Mouse (Mus musculus) hindbrain, embryonic 12.5 days (tissue): ENCODE results near the gene Tnfaip6. TPM values are rescaled to one million over a fixed set of nuclear protein-coding genes. Genes with fewer than 3 reads are reported as not detected.

Source experiments
- ATAC-seq: fragments of 200-750 bp; cut with Nextera tagmentation; 2 replicates; pipeline ENCODE4 v1.8.0; 2017; ENCODE audit warnings: moderate TSS enrichment; ENCODE audit not compliant: low FRiP score
- H3K27ac ChIP-seq: fragments of 300-500 bp; sonication (generic); 2 replicates; pipeline ENCODE4 v1.5.1; 2016; ENCODE audit warnings: mild to moderate bottlenecking
- H3K27me3 ChIP-seq: fragments of 300-500 bp; sonication (generic); 2 replicates; pipeline ENCODE4 v1.6.1; 2016; ENCODE audit warnings: mild to moderate bottlenecking
- H3K36me3 ChIP-seq: fragments of 300-500 bp; sonication (generic); 2 replicates; pipeline ENCODE4 v1.6.1; 2016; ENCODE audit warnings: mild to moderate bottlenecking
- H3K4me1 ChIP-seq: fragments of 300-500 bp; sonication (generic); 2 replicates; pipeline ENCODE4 v1.6.1; 2016
- H3K4me2 ChIP-seq: fragments of 300-500 bp; sonication (generic); replicated peaks from 2 replicates; pipeline ENCODE4 v1.6.1; 2016; ENCODE audit warnings: mild to moderate bottlenecking
- H3K4me3 ChIP-seq: fragments of 300-500 bp; sonication (generic); 2 replicates; pipeline ENCODE4 v1.5.1; 2016; ENCODE audit warnings: mild to moderate bottlenecking
- H3K9ac ChIP-seq: fragments of 300-500 bp; sonication (generic); 2 replicates; pipeline ENCODE4 v1.6.1; 2016; ENCODE audit warnings: mild to moderate bottlenecking, moderate library complexity
- H3K9me3 ChIP-seq: fragments of 300-500 bp; sonication (generic); replicated peaks from 2 replicates; pipeline ENCODE4 v1.6.1; 2016; ENCODE audit warnings: mild to moderate bottlenecking
- WGBS: fragments of 180-500 bp; shearing (Covaris S2); methylation state at CpG from one replicate; pipeline ENCODE4 v1.1.7; 2016; 5-methylcytosine and 5-hydroxymethylcytosine counted together
- polyA plus RNA-seq: library from polyadenylated mRNA; unstranded; fragments of >200 nt; fragmentation: Nextera tagmentation; extraction: Ambion mirVana; gene quantifications from 2 replicates; pipeline ENCODE4 v1.2.1, GENCODE M21; 2016

Gene Tnfaip6
- polyA plus RNA-seq, 1 experiment from 2014 or later: 26.0 TPM

DNA sequence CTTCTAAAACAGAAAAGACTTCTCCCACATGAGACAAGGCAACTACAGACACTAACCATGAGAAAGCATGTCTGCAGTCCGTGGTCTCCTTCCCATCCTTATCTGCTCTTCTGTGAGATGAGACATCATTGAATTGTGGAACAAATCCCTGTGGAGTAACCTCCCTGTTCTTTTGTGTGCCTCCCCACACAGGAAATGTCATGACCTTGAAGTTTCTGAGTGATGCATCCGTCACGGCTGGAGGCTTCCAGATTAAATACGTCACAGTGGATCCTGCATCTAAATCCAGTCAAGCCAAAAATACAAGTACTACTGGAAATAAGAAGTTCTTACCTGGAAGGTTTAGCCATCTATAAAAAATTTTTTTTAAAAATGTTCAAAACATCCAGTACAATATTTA, 17.8 kb downstream of the Tnfaip6 start:
- 31% methylated on average over 4 of the region's 4 CpGs for WGBS
- H3K27me3 ChIP-seq: no peaks in the 10 kb centered on the region
- H3K27ac ChIP-seq: no peak overlapping the region
- H3K9me3 ChIP-seq: no peaks in the 10 kb centered on the region
- peaks cover 3% of the 10 kb centered on the region; the same call in 1 of the 2 replicates for H3K4me1 ChIP-seq
- no peak overlapping the region for H3K4me2 ChIP-seq
- H3K4me3 ChIP-seq: no peak overlapping the region
- H3K9ac ChIP-seq: no peak overlapping the region
- 0 out of 2 replicates have a peak, but pooled peaks cover 4% of the 10 kb centered on the region for H3K36me3 ChIP-seq
- no peak for ATAC-seq

DNA sequence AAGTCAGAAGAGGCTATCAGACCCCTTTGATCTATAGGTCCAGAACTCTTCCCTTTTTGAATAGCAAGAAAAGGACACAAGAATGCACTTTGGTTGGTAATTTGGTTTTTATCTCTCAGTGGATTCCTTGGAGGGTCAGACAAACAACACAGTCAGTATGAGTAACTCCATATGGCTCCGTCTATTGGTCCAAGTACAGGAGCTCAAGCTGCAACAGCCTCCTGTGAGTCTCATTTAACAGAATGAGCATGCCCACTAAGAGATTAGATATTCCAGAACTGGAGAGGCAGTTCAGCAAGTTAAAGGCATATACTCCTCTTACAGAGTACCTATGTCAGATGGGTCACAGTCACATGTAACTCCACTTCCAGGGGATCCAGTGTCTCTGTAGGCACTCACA, 19.3 kb downstream of the Tnfaip6 start:
- 77% methylated on average over 1 of the region's 1 CpGs for WGBS
- Histone ChIP-seq H3K36me3 (no peaks in the 10 kb centered on the region), H3K9ac (no peak overlapping the region), H3K4me1 (peaks cover 3% of the 10 kb centered on the region; the same call in 1 of the 2 replicates), H3K9me3 (no peaks in the 10 kb centered on the region), H3K4me3 (no peak overlapping the region), H3K27ac (no peak overlapping the region), H3K4me2 (no peak overlapping the region), H3K27me3 (no peaks in the 10 kb centered on the region)
- no peak for ATAC-seq

DNA sequence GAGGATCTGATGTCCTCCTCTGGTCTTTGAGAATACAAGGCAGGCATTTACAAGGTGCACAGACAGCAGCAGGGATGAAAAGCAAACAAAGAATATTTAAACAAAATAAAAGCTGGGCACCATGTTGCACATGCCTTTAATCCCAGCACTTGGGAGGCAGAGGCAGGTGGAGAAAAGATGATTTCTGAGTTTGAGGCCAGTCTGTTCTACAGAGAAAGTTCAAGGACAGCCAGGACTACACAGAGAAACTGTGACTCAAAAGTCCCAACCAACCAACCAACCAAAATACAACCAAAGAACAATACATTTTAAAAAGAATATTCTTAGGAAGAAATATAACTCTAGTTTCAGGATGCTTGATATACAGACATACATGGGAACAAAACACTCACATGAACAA, 19.9 kb downstream of the Tnfaip6 start:
- no peak for ATAC-seq
- Histone ChIP-seq H3K9me3 (no peaks in the 10 kb centered on the region), H3K36me3 (no peaks in the 10 kb centered on the region), H3K4me1 (peaks cover 3% of the 10 kb centered on the region; the same call in 1 of the 2 replicates), H3K27ac (no peak overlapping the region), H3K4me3 (no peak overlapping the region), H3K9ac (no peak overlapping the region), H3K4me2 (no peak overlapping the region), H3K27me3 (no peaks in the 10 kb centered on the region)

DNA sequence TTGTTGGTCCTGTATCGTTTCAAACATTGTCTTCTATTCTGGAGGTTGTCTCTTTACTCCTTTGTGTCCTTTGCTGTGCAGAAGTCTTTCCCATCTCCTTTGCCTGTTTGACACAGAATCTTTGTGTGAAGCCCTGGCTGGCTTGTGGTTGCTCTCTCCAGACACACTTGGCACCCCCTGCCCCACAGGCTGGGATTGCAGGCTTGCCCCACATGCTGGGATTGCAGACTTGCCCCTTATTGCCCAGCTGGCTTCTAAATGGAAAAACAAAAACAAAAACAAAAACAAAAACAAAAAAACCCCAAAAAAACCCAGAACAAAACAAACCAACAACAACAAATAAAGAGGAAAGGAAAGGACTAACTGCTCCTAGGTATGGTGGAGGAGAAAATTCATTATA, 30.8 kb downstream of the Tnfaip6 start:
- Histone ChIP-seq H3K27me3 (no peaks in the 10 kb centered on the region), H3K4me2 (no peak overlapping the region), H3K4me3 (no peak overlapping the region), H3K27ac (no peak overlapping the region), H3K9me3 (no peaks in the 10 kb centered on the region), H3K9ac (no peak overlapping the region), H3K36me3 (no peaks in the 10 kb centered on the region), H3K4me1 (peaks cover 5% of the 10 kb centered on the region; the same call in 1 of the 2 replicates)
- ATAC-seq: no peak
- 76% methylated on average over 1 of the region's 1 CpGs for WGBS

DNA sequence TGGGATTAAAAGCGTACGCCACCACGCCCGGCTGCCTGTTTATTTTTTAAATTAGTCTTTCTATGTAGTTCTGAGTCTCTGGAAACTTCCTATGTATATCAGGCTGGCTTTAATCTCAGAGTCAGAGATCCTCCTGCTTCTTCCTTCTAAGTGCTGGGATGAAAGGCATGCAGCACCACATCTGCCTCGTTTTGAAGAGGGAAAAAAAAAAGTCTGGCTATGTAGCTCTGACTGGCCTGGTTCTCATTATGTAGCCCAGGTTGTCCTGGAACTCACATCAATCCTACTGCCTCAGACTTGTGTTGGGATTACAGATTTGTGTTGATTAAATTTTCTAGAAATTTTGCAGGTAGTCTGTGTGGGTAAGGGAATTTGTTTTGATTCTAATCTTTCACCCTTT, 33.0 kb downstream of the Tnfaip6 start:
- peaks cover 10% of the 10 kb centered on the region for H3K4me1 ChIP-seq
- no peaks in the 10 kb centered on the region for H3K27me3 ChIP-seq
- H3K4me2 ChIP-seq: no peak overlapping the region
- H3K9ac ChIP-seq: no peak overlapping the region
- WGBS: 83% methylated on average over 5 of the region's 5 CpGs
- ATAC-seq: no peak
- no peak overlapping the region for H3K27ac ChIP-seq
- no peaks in the 10 kb centered on the region for H3K9me3 ChIP-seq
- H3K36me3 ChIP-seq: peaks cover 6% of the 10 kb centered on the region; the same call in 1 of the 2 replicates
- H3K4me3 ChIP-seq: no peak overlapping the region

DNA sequence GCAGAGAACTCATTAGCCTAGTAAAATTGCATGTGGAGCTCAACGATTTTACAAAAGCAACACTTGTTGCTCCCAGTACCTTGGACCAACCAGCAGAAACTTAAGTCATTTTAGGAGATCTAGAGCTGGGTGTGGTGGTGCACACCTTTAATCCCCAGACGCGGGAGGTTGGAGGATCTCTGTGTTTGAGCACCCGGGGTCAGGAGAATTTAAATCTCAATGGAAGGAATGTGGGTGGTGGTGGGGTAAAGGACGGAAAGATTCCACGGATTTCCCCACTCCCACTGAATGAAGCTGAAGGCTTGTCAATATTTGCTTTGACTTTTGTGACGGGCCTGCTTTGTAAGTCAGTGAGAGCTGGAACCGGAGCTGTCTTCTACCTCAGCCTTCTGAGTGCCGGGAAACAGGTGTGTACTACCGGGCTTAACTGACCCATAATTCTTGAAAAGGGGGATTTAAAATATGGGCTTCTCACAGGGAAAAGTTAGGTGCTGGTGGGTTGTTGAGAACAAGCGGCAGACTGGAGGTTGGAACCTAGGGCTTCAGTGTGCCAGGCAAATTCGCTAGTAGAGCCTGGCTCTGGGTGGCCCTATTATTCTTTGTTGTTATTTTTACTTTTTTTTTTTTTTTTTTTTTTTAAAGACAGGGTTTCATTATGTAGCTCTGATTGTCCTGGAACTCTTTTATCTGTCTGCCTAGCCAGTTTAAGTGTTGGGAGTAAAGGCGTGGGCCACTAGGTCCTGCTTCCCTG, 33.6 kb downstream of the Tnfaip6 start:
- no peak for ATAC-seq
- H3K4me3 ChIP-seq: no peak overlapping the region
- H3K27ac ChIP-seq: no peak overlapping the region
- 23% methylated on average over 13 of the region's 13 CpGs for WGBS
- H3K27me3 ChIP-seq: no peaks in the 10 kb centered on the region
- H3K4me2 ChIP-seq: peak overlapping the region; percentile 69
- no peaks in the 10 kb centered on the region for H3K9me3 ChIP-seq
- H3K9ac ChIP-seq: no peak overlapping the region
- H3K4me1 ChIP-seq: peaks cover 10% of the 10 kb centered on the region
- H3K36me3 ChIP-seq: peaks cover 9% of the 10 kb centered on the region; the same call in 1 of the 2 replicates

DNA sequence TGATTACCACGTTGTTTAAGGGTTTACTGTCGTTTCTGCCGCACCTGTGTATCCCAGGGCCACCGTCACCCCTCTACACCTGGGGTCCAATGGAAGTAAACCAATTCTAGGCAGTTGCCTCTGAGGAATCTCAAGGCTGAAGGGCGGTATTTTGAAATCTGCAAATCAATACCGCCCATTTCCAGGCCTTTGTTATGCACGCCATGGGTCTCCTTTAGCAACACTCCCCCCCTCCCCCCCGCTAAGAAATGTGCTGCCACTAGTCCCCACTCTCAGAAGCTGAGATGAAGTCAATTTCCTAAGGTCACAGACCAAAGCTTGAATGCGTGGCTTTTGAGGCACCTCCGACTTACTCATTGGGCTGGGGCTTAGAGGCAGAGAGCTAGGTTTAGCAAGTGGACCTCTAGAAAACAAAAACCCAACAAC, 34.3 kb downstream of the Tnfaip6 start:
- peak overlapping the region; percentile 83; the same call in 1 of the 2 replicates for H3K9ac ChIP-seq
- H3K27ac ChIP-seq: peak overlapping the region; percentile 87
- peak overlapping the region; percentile 69 for H3K4me2 ChIP-seq
- H3K4me3 ChIP-seq: peak overlapping the region; percentile 74
- peak; percentile 58 for ATAC-seq
- H3K4me1 ChIP-seq: peaks cover 10% of the 10 kb centered on the region
- H3K9me3 ChIP-seq: no peaks in the 10 kb centered on the region
- WGBS: 4% methylated on average over 10 of the region's 10 CpGs
- H3K27me3 ChIP-seq: no peaks in the 10 kb centered on the region
- H3K36me3 ChIP-seq: peaks cover 11% of the 10 kb centered on the region

DNA sequence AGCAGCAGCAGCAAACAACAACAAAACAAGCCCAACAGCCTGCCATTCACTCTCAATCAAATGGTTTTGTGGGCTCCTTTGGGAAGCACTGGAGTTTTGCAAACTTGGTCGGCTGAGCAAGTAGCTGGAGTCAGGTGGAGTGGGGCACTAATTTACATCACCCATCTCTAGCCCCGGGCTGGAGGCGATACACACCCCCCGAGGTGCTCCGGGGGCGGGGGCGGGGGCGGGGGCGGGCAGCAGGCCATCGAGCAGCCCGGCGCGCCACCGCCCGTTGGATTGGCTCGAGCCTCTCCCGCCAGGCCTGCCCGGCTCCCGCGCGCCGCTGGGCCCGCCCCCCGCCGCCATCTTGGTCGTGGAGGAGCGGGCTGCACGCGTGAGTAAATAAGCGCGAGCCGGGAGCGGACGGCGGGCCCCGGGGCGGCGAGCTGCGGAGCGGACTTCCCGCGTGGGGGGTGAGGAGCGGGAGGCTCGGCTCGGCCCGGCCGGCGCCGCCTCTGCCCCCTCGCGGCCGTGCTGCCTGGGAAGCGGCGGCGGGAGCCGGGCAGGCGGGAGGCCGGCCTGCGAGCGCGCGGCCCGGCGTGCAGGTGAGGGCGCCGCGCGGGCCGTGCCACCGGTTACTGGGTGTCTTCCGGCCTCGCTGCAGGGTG, 34.8 kb downstream of the Tnfaip6 start, which contains the start of gene Rif1:
Rif1 (plus strand) TSS at position 342 of the 650 bp plus-strand sequence.
- under 1% methylated on average over 50 of the region's 72 CpGs for WGBS

DNA sequence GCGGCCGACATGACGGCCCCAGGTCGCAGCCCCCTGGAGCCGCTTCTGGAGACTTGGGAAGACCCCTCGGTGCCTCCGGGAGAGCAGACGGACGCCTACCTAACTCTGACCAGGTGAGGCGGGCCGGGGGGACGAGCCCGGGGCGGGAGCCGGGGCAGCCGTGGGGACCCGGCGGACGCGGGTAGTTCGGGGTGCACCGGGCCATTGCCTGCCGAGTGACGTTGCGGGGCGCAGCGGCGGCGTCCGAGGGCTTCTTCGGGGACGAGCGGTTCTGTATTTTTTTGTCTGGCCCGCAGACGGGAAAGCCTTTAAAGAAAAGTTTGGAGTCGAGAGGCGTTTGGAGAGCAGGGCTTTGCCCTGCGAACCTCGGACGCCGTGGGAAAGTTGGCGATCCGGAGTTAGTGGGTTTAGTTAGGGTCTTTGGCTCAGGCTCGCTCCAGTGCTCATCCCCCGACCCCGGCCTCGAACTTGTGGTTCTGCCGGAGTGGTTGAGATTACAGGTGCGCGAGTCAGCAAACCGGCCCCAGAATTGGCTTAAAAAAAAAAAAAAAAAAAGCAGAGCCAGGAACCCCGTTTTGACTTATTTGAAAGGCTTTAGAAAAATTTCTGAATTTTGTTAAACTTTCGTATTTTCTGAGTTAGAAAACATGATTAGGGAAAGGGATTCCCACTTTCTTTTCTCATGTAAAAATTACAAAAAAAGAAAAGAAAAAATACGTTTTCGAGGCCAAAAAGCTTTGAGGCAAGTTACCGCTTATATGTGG, 35.5 kb downstream of the Tnfaip6 start:
- no peak; the same call in 1 of the 2 replicates for ATAC-seq
- WGBS: 1% methylated on average over 56 of the region's 56 CpGs

More for the DNA sequence above, 34.8 kb downstream of the Tnfaip6 start, which contains the start of gene Rif1:
- H3K27me3 ChIP-seq: no peaks in the 10 kb centered on the region
- peaks cover 10% of the 10 kb centered on the region for H3K4me1 ChIP-seq
- no peaks in the 10 kb centered on the region for H3K9me3 ChIP-seq
- peak within 1 kb of the TSS; percentile 87 for H3K27ac ChIP-seq
- ATAC-seq: peak; percentile 97
- H3K36me3 ChIP-seq: peaks cover 15% of the 10 kb centered on the region
- H3K4me3 ChIP-seq: peak within 1 kb of the TSS; percentile 74
- H3K4me2 ChIP-seq: peak within 1 kb of the TSS; percentile 69
- H3K9ac ChIP-seq: peak within 1 kb of the TSS; percentile 83

DNA sequence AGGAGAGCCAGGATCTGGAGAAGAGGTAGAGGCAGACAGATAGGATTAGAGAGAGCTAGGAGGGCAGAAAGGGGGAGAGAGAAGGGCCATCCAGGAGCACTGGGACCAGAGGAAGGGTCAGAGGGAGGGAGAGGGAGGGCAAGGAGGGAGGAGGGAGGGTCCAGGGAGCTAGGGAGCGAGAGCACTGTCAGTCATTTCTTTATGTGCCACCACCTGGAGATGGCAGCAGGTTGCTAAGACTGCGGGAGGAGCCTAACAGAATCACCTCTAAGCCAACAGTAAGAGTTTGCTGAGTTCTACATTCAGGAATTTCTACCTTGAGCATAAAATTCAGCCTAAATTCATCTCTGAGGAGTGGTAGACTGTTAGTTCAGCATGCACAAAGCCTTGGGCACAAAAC, 40.9 kb downstream of the Tnfaip6 start:
- no peak overlapping the region for H3K4me2 ChIP-seq
- H3K4me1 ChIP-seq: peaks cover 5% of the 10 kb centered on the region
- peaks cover 50% of the 10 kb centered on the region for H3K36me3 ChIP-seq
- no peak overlapping the region for H3K9ac ChIP-seq
- H3K27ac ChIP-seq: no peak overlapping the region
- H3K9me3 ChIP-seq: no peaks in the 10 kb centered on the region
- H3K4me3 ChIP-seq: no peak overlapping the region
- WGBS: 87% methylated on average over 2 of the region's 2 CpGs
- ATAC-seq: no peak
- H3K27me3 ChIP-seq: no peaks in the 10 kb centered on the region

More for the DNA sequence above, 35.5 kb downstream of the Tnfaip6 start:
- peak overlapping the region; percentile 74 for H3K4me3 ChIP-seq
- peak overlapping the region; percentile 83 for H3K9ac ChIP-seq
- no peaks in the 10 kb centered on the region for H3K9me3 ChIP-seq
- H3K27me3 ChIP-seq: no peaks in the 10 kb centered on the region
- H3K4me2 ChIP-seq: peak overlapping the region; percentile 69
- H3K36me3 ChIP-seq: peaks cover 16% of the 10 kb centered on the region
- peak overlapping the region; percentile 87 for H3K27ac ChIP-seq
- peaks cover 10% of the 10 kb centered on the region for H3K4me1 ChIP-seq

DNA sequence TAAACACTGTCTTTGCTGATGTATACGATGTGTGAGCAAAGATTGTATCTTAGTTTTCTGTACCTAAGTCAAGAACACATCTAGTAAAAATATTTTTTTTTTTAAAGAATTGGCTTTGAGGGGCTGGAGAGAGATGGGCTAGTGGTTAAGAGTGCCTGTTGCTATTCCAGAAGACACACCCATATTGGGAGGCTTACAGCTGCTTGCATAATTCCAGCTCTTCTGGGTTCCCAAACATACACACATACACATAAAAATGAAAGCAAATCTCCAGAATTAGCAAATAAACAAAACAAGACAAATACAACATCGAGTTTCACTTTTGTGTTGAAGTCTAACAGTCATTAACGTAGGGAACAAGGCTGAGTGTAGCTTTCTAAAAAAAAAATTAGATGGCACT, 46.2 kb downstream of the Tnfaip6 start:
- H3K9ac ChIP-seq: no peak overlapping the region
- H3K4me2 ChIP-seq: no peak overlapping the region
- no peak overlapping the region for H3K4me3 ChIP-seq
- no peak overlapping the region for H3K27ac ChIP-seq
- 92% methylated on average over 3 of the region's 3 CpGs for WGBS
- no peaks in the 10 kb centered on the region for H3K9me3 ChIP-seq
- no peaks in the 10 kb centered on the region for H3K27me3 ChIP-seq
- no peak for ATAC-seq
- no peaks in the 10 kb centered on the region for H3K4me1 ChIP-seq
- H3K36me3 ChIP-seq: peaks cover 58% of the 10 kb centered on the region

DNA sequence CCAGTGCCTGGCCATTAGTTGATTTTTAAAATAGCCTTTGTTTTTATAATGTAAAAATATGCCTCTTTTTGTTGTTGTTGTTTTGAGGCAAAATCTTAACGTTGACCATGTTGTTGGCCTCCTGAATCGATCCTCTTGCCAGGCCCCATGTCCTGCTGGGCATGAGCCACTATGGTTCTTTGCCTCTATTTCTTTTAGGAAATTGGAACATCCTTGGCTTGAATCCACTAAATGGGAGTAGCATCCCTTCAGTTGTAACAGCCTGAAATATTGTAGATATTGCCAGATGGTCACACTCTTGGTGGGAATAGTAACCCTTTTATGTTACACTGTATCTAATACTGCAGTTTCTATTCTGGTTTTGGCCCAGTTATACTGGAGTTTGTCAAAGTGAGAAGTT, 46.8 kb downstream of the Tnfaip6 start:
- Histone ChIP-seq H3K36me3 (peaks cover 62% of the 10 kb centered on the region), H3K4me3 (no peak overlapping the region), H3K27me3 (no peaks in the 10 kb centered on the region), H3K27ac (no peak overlapping the region), H3K9ac (no peak overlapping the region), H3K9me3 (no peaks in the 10 kb centered on the region), H3K4me1 (no peaks in the 10 kb centered on the region), H3K4me2 (no peak overlapping the region)
- WGBS: 85% methylated on average over 2 of the region's 2 CpGs
- no peak for ATAC-seq
